Mouse (Mus musculus) Patski (cell line): ENCODE data around the gene Icam2. TPM values are rescaled to one million over a fixed set of nuclear protein-coding genes. Genes with fewer than 3 reads are reported as not detected.

ENCODE experiments used
- ATAC-seq: fragments of 100-300 bp; one replicate; pipeline ENCODE4 v1.8.0; 2021
- CTCF ChIA-PET: fragments of 350-600 bp; sonication (Branson Sonifier 250); formaldehyde crosslinking; loops from one replicate; lab custom pipeline; 2022; ENCODE audit warnings: inconsistent platforms; lab: Charles Lee
- POLR2A ChIA-PET: fragments of 350-600 bp; sonication (Branson Sonifier 250); formaldehyde crosslinking; loops from one replicate; lab custom pipeline; 2022; ENCODE audit warnings: antibody characterized with exemption, inconsistent platforms; lab: Charles Lee
- DNase-seq: peaks from one replicate; pipeline ENCODE4 v3.0.0-alpha.2; 2011; ENCODE audit warnings: low read depth, low spot score
- H3K27me3 ChIP-seq: fragments of 371-371 bp; one replicate; pipeline ENCODE4 v1.5.1; 2021
- CTCF ChIP-seq: fragments of 100-300 bp; IDR thresholded peaks from one replicate; pipeline ENCODE4 v1.5.1; 2021
- in situ Hi-C: fragments of 300-500 bp; cut with MboI; formaldehyde crosslinking; loops from 3 replicates; pipeline ENCODE4 v1.11.1; 2018; ENCODE audit warnings: low pct_unique_long_range_greater_than_20kb, mixed read lengths
- polyA plus RNA-seq: library from polyadenylated mRNA; unstranded; gene quantifications from one replicate; pipeline ENCODE4 v1.2.3, GENCODE M21; 2021

Gene Icam2
- not detected for polyA plus RNA-seq

DNA sequence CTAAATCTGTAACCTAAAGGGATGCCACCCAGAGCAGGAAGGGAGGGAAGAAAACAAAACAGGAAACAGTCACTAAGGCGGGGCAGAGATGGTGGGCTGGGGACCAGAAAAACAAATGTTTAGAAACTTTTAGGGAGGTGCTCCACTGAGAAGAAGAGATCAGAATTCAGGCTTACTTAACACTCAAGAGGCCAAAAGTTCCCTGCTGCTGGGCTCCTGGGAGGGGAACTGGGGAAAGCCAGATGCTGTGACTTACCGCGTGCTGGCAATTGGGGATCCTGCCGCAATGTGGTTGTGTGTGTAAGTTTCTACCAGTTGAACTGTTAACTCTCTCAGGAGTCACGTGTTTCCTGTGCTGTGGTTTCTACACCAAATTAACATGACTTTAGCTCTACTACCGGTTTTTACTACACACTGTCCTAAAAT lies at the start of gene Icam2:
TSS of gene Icam2 (minus strand) at position 285 of the 426 bp plus-strand sequence.
- in situ Hi-C loops = no loop called here
- POLR2A ChIA-PET = no interaction called here
- DNase-seq (no peak), ATAC-seq (no peak)
- CTCF ChIA-PET = no interaction called here
- no peak for TF ChIP-seq CTCF
- peaks cover 3% of the 10 kb centered on the region for H3K27me3 ChIP-seq

GRCm38 (mm10) chr11:106437543-106437942 lies 49.7 kb upstream of the Icam2 start:
- in situ Hi-C loops = no loop called here
- no peak for DNase-seq
- ATAC-seq = no peak
- peak; percentile 35 for TF ChIP-seq CTCF
- H3K27me3 ChIP-seq = no peaks in the 10 kb centered on the region
- CTCF ChIA-PET = interaction anchor here (1.1 kb wide), 2 partner anchors 9 to 54 kb away, joined by 3 to 4 read pairs; no protein-coding TSS in a partner anchor
- POLR2A ChIA-PET = interaction anchor here (0.7 to 0.8 kb wide), 2 partner anchors 10 to 503 kb away, joined by 3 read pairs; no protein-coding TSS in a partner anchor

- POLR2A ChIA-PET = interaction anchor here (0.8 kb wide), 1 partner anchor 10 kb away, joined by 3 read pairs; no protein-coding TSS in a partner anchor
- in situ Hi-C loops = no loop called here
- CTCF ChIA-PET = no interaction called here
These were observed 49.2 kb upstream of the Icam2 start for GRCm38 (mm10) chr11:106437039-106437438.

GRCm38 (mm10) chr11:106430392-106430791 lies 42.5 kb upstream of the Icam2 start:
- no peak for TF ChIP-seq CTCF
- DNase-seq (no peak), ATAC-seq (no peak)
- in situ Hi-C loops = no loop called here
- no peaks in the 10 kb centered on the region for H3K27me3 ChIP-seq
- ChIA-PET CTCF (interaction anchor here (1.1 to 1.2 kb wide), 2 partner anchors 12 to 61 kb away, joined by 3 to 5 read pairs; no protein-coding TSS in a partner anchor), POLR2A (interaction anchor here (0.6 kb wide), 1 partner anchor 391 kb away, joined by 6 read pairs; no protein-coding TSS in a partner anchor)

More at GRCm38 (mm10) chr11:106437039-106437438, 49.2 kb upstream of the Icam2 start:
- no peaks in the 10 kb centered on the region for H3K27me3 ChIP-seq
- ATAC-seq (no peak), DNase-seq (no peak)
- TF ChIP-seq CTCF = no peak

- no peak for DNase-seq
- in situ Hi-C loops = no loop called here
- ATAC-seq = no peak
- TF ChIP-seq CTCF = no peak
- CTCF ChIA-PET = interaction anchor here (1.1 to 1.2 kb wide), 2 partner anchors 11 to 61 kb away, joined by 3 to 5 read pairs; no protein-coding TSS in a partner anchor
- POLR2A ChIA-PET = no interaction called here
- no peaks in the 10 kb centered on the region for H3K27me3 ChIP-seq
These were observed 41.8 kb upstream of the Icam2 start for GRCm38 (mm10) chr11:106429689-106430088.

DNA sequence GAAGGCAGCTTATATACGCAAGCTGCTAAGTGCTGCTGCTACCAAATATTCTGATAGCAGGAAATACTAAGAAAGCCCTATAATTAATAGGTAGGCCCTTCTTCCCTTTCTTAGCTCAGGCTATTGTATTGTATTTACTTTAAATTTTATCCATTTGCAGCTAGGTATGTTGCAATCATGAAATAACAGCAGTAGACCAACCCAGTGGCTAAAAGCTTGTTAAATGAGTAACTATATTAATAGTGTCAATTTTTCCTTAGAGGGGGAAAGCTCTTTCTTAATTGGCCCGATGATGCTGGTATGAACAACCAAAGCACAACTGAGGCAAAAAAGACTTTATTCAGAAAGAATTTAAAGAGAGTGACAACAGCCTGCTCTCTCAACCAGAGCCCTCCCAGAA lies 40.7 kb upstream of the Icam2 start:
- DNase-seq (no peak), ATAC-seq (no peak)
- ChIA-PET POLR2A (no interaction called here), CTCF (interaction anchor here (0.8 to 1.8 kb wide), 3 partner anchors 9 to 63 kb away, joined by 3 to 5 read pairs (median 3); no protein-coding TSS in a partner anchor)
- in situ Hi-C loops = no loop called here
- H3K27me3 ChIP-seq = no peaks in the 10 kb centered on the region
- no peak for TF ChIP-seq CTCF

DNA sequence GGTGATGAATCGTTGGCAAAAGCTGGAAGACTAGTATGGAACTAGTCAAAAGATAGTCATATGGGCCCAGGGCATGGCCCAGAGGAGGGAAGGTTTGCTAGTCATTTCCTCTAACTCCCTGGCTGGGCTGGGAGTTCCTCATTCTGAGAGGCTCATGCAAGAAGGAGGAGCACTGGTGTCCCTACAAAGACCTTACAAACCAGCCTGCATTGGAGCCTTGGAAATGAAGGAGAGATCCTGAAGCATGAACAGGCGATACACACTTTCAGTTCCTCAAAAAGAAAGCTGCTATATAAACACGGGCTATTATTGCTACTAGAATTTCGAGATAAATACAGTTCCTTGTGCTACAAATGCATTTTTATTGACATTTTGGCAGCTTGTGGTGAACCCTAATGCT lies 40.2 kb upstream of the Icam2 start:
- ChIA-PET POLR2A (no interaction called here), CTCF (interaction anchor here (0.8 to 1.8 kb wide), 3 partner anchors 9 to 63 kb away, joined by 3 to 5 read pairs (median 3); no protein-coding TSS in a partner anchor)
- in situ Hi-C loops = no loop called here
- no peak for TF ChIP-seq CTCF
- H3K27me3 ChIP-seq = no peaks in the 10 kb centered on the region
- ATAC-seq (no peak), DNase-seq (no peak)

GRCm38 (mm10) chr11:106426447-106426846 lies 38.6 kb upstream of the Icam2 start:
- ATAC-seq (no peak), DNase-seq (no peak)
- ChIA-PET CTCF (interaction anchor here (1.0 kb wide), 1 partner anchor 28 kb away, joined by 3 read pairs; no protein-coding TSS in a partner anchor), POLR2A (interaction anchor here (0.9 to 1.2 kb wide), 2 partner anchors 11 to 62 kb away, joined by 3 read pairs; partner anchors contain the start of gene Ern1)
- no peaks in the 10 kb centered on the region for H3K27me3 ChIP-seq
- TF ChIP-seq CTCF = no peak
- in situ Hi-C loops = no loop called here

DNA sequence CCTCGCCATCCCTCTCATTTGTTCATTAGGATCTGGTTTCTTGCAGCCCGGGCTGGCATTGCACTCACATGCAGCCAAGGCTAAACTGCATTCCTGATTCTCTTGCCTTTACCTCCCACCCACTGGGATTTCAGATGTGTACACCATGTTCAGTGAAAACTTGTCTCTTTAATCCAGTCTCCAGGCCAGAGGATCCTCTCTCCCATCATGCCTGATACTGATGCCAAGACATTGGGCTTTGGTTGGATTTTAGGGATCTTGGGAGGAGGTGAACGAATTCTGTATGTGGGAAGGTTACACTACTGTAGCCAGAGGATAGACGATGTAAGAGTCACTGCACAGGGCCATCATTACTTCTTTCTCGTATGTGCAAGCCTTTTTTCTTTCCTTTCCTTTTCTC lies 37.3 kb upstream of the Icam2 start:
- no peak for TF ChIP-seq CTCF
- H3K27me3 ChIP-seq = no peaks in the 10 kb centered on the region
- no peak for DNase-seq
- ChIA-PET CTCF (interaction anchor here (1.1 kb wide), 1 partner anchor 66 kb away, joined by 3 read pairs; no protein-coding TSS in a partner anchor), POLR2A (no interaction called here)
- ATAC-seq = no peak
- in situ Hi-C loops = no loop called here

GRCm38 (mm10) chr11:106419262-106420102 lies 31.6 kb upstream of the Icam2 start:
- CTCF ChIA-PET = interaction anchor here (0.8 to 2.5 kb wide), 8 partner anchors 9 to 78 kb away, joined by 3 to 16 read pairs (median 4); partner anchors contain the start of gene Ern1
- in situ Hi-C loops = loop anchor here (5.0 kb wide), 2 partner anchors 73 to 208 kb away; no protein-coding TSS in a partner anchor
- POLR2A ChIA-PET = no interaction called here
- ATAC-seq (no peak), DNase-seq (no peak)
- H3K27me3 ChIP-seq = no peaks in the 10 kb centered on the region
- no peak for TF ChIP-seq CTCF
